Mouse (Mus musculus): ENCODE measurements around the gene C1qtnf1.

DNA sequence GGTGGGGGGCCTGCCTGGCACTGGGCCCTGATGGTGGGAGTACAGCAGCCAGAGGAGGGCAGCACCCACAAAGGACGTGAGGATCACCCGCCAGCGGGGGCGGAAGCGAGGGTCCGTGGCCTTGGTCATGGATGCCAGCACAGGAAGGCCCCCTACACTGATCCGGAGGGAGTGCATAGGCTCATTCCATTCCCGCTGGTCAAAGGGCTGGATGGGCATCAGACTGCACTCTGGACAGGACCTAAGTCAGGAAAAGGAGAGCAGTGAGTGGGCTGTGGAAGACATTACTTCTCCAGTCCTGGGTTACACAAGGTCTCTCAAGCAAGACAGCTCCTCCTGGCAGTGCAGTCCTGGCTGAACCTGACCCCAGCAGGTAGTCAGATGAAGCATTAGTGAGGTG lies 16.7 kb upstream of the C1qtnf1 start:
- no peak for TF ChIP-seq POLR2AphosphoS2 (IDR thresholded peaks at IDR 0.05; ENCODE audit: insufficient read length, low read depth)
- no peak for TF ChIP-seq POLR2A (IDR thresholded peaks at IDR 0.05; ENCODE audit: insufficient read length, low read depth)
- no peak for TF ChIP-seq SRF (IDR thresholded peaks at IDR 0.05; ENCODE audit: control insufficient read depth, insufficient read length, low read depth)
- no peak for TF ChIP-seq MAX (IDR thresholded peaks at IDR 0.05; ENCODE audit: low read depth)
- no peak for TF ChIP-seq REST (IDR thresholded peaks at IDR 0.05; ENCODE audit: insufficient read depth, insufficient read length)
- no peak for TF ChIP-seq TCF12 (IDR thresholded peaks at IDR 0.05; ENCODE audit: insufficient read depth, poor library complexity, severe bottlenecking)
- no peak for TF ChIP-seq E2F4 (IDR thresholded peaks at IDR 0.05; ENCODE audit: insufficient read depth)
- no peak for TF ChIP-seq USF1 (IDR thresholded peaks at IDR 0.05; ENCODE audit: low read depth)
- TF ChIP-seq CEBPB (IDR thresholded peaks at IDR 0.05; ENCODE audit: insufficient read depth, poor library complexity, severe bottlenecking): no peak

Data from myocyte (in vitro differentiated cells).